Mouse (Mus musculus) bone marrow, adult 2 months (tissue): ENCODE data around the gene Mapk8ip3.

Experiments
- CTCF ChIP-seq: fragments of 200-500 bp; IDR thresholded peaks from 2 replicates; pipeline ENCODE4 v1.5.1; 2011; ENCODE audit warnings: low read length, control low read depth; ENCODE audit not compliant: control insufficient read depth, insufficient read depth
- POLR2A ChIP-seq: fragments of 200-500 bp; IDR thresholded peaks from 2 replicates; pipeline ENCODE4 v1.6.1; 2011; ENCODE audit warnings: low read depth, mild to moderate bottlenecking, control low read depth, low read length, borderline replicate concordance; ENCODE audit not compliant: control insufficient read depth

- no peak for TF ChIP-seq CTCF
- TF ChIP-seq POLR2A = no peak
Measured at GRCm38 (mm10) chr17:24933163-24933562, 3.6 kb downstream of the Mapk8ip3 start.
